Mouse (Mus musculus) megakaryocyte progenitor cell, adult 5-6 weeks (primary cell): ENCODE data around the gene Aff3. TPM values are rescaled to one million over a fixed set of nuclear protein-coding genes. Genes with fewer than 3 reads are reported as not detected.
A peak's percentile ranks its signal among the peaks of the same experiment; 100 is the strongest.

Experiments used
- ATAC-seq: replicated peaks from 2 replicates; pipeline ENCODE4 v1.8.0; 2016; ENCODE audit warnings: mild to moderate bottlenecking, moderate TSS enrichment, inconsistent platforms; ENCODE audit not compliant: poor library complexity
- total RNA-seq, 2 experiments: library from RNA; stranded (forward) in 1 of 2; stranded (reverse) in 1 of 2; fragments of 157-497, 149-512 nt in 1 of 2; fragments of 200-1000 nt in 1 of 2; gene quantifications; 2 replicates each; pipeline versions ENCODE4 v1.2.3 to v1.2.4; 2015 to 2017

Aff3 gene
- total RNA-seq, 2 experiments from 2014 or later, result 11.8 to 26.9 TPM

DNA sequence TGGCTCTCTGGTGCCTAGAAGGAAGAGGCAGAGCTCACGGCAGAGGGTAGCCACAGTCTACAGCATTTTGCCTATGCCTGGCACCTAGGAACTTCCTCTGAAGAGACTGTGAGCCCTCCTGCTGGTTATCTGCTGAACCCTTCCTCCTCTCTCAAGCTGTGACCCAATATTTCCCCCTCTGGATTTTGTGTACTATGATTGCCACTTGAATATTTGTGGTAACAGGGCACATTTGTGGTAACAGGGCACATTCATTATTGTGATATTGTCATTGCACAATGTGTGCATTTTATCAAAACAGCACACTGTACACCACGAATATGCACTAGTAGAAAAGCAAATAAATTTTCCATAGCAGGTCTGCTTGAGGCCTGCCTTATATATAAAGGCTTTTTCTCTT, 223.0 kb downstream of the Aff3 start:
- ATAC-seq, result peak; percentile 53

DNA sequence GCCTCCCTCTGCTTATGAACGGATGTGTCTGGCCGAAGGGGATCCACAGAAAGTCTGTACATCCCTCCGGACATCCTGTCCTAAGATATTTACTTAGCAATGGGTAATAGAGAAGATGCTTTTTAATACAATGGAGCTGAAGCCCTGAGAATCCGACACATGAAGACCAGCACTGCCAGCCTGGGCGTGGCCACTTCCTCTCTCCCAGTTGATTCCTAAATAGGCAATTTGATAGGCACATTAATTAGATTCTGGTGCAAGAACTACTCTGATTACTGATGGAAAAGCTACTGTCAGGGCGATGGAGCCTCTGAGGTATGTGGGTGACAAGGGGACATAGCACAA, 224.3 kb downstream of the Aff3 start:
- no peak for ATAC-seq

DNA sequence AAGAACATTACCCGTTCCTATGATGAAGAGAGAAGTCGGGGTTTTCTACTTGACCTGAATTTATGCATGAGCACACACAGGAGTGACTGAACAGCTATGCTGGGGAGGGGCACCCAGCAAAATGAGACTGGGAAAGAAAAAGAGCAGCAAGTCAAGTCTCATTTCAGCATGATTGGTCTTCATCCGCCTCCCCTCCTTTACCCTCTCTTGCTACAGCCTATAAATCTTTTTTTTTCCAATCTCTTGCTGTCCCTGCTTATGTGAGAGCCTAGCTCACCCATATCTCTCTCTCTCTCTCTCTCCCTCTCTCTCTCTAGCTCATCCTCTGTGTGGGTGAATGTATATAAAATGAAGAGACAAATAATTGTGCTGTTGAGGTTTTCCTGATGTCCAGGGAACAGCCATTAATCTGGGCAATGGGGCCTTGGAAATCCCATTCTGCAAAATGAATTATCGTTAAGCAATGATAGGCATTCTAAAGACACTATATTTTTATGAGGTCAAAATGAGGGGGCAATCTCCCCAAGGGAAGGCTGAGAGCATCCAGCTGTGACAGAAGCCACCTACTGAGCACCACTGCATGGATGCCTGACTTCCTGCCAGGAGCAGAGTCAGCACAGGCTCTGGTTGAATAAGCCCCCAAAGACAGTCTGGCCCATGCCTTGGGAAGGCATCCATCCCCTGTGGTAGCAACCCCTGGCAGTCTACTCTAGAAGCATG, 224.8 kb downstream of the Aff3 start:
- no peak for ATAC-seq

DNA sequence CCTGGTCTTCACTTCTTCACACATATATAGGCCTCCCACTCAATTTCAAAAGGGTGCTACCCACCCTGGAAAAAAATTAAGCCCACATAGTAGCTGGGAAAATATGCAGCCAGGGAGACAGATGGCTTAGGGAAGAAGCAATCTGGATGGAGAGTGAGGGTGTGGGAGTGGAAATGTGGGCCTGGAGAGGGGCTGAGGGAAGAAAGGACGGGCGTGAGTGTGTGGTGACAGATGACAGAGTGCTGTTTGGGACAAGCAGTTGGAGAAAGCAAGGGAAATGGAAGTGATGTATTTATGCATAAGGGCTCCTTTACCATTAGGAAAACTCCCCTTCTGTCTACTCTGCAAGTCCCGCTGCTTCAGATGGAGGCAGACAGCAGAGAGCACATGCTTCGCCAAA, 226.3 kb downstream of the Aff3 start:
- no peak for ATAC-seq

DNA sequence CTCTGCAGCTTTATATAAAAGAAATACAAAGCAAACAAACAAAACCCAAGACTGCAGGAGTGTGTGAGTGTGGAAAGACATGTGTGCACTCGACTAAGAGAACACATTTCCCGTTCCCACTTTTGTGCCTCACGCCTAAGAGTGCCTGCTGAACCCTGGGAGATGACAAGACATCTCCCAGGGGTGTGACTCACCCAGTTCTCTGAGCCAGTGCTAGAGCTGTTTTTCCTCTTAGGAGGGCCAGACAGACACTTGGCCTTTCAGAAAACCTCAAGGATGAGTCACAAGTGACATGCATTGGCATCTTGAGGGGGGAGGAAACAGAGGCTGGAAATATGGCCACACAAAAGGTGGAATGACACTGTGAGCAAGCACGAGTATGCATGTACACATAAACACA, 227.1 kb downstream of the Aff3 start:
- ATAC-seq, result no peak

DNA sequence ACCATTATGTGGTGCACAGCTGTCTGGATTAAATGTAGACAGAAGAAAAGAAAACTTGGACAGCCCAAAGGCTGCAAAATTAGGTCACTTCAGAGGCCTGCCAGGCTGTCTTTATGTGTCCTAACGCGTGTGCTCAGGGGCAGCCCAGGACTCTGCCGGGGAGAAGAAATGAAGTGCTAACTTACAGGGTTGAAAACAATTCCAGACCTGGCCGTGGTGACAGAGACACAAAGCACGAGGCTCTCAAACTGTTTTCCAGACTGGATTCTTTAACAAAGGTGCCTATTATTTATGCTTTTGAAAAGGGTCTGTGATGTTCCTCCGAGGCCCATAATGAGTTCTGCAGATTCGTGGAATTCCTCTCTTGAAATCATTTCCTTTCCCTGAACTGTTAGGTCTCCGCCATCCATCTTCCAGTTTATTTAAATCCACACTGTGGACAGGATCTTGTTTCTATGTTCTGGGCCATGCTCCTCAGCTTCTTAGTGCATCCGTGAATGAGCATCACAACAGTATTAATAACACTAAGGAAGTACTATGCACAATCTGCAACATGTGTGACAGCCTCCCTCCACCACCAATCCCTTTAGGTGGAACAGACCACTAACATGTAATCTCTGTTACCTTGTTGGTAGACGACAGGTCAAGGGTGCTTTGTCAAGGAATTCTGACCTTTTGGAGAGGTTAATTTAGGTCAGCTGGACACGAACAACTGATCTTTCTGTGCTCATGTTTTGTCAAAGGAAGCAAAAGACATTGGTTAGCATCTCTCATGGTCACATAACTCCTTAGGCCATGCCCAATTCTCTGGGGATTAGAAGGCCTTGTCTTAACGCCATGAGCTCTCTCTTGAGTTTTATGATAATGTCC, 228.0 kb downstream of the Aff3 start:
- no peak for ATAC-seq

DNA sequence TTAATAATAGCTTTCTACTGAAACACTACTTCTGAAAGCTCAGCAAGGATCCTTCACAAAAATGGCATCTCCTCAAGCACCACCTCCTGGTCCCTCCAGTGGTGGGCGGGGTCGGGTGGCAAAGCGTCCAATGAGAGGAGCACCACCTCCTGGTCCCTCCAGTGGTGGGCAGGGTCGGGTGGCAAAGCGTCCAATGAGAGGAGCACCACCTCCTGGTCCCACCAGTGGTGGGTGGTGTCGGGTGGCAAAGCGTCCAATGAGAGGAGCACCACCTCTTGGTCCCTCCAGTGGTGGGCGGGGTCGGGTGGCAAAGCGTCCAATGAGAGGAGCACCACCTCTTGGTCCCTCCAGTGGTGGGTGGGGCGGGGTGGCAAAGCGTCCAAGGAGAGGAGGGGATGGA, 234.4 kb downstream of the Aff3 start:
- ATAC-seq, result peak; percentile 23; the same call in 1 of the 2 replicates

DNA sequence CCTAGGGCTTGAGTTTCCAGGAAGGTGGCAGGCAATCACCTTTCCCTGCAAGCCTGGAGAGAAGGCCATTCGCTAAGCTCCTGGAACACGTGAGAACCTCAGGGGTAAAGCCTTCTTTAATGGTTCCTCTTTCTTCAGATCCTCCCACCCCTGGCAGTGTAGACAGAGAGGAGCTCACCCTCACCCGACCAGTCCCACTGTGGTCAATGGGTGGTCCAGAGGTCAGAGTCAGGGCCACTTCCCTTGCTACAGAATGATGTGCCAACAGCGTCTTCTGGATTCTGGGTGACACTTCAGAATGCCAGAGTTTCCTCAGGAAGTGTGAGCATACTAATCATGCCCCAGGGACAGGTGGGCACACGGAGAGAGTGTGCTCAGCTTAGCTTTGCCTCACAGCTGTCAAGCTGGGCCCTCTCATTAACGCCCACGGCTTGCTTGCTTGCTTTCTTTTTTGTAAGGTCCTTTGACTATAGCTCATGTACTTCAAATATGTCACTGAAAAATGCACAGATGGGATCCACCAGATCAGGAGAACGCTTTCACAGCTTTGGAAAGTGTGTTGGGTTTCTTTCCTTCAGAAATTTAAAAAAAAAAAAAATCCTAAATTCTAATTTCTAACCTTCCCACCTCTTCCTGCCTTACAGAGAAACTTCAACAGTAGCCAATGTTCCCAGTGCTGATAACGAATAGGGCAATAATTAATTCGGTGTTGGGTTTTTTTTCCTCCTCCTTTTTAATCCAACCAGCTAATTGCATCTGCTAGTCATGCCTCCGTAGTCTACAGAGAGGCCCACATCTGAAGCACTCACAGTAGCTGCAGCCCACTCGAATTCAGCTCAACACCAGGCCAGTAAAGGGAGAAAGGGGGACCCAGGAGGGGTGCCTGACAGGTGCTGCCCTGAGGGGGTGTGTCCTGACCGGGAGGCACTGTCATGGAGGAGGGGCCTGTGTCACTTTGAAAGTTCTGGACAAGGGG, 235.8 kb downstream of the Aff3 start:
- ATAC-seq, result peak; percentile 78

DNA sequence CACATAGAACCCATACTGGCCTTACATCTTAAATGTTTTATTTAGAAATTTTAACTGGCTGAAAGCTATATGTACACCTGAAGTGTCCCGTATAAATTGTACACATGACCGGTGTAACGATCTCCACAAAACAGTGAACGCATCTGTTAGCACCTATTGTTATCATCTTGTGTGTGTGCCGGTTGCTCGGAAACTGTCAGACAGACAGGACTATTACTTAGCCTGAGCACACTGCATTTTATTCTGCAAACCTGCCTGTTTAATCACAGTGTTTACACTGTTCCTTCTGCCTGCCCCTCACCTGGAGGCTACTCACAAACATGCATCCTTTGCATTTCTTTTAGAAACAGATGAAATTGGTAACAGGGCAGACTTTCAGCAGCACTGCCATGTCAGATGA, 241.8 kb downstream of the Aff3 start:
- no peak for ATAC-seq

DNA sequence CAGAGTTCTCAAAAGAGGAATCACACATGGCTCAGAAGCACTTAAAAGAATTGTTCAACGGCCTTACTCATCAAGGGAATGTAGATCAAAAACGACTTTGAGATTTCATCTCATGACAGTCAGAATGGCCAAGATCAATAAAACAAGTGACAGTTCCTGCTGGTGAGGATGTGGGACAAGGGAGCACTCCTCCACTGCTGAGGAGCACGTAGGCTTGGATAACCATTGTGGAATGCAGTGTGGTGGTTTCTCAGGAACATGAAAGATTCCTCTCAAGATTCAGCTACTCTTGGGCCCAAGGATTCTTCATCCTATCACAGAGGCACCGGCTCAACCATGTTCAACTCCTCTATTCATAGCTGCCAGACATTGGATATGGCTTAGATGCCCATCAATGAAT, 245.4 kb downstream of the Aff3 start:
- no peak for ATAC-seq

DNA sequence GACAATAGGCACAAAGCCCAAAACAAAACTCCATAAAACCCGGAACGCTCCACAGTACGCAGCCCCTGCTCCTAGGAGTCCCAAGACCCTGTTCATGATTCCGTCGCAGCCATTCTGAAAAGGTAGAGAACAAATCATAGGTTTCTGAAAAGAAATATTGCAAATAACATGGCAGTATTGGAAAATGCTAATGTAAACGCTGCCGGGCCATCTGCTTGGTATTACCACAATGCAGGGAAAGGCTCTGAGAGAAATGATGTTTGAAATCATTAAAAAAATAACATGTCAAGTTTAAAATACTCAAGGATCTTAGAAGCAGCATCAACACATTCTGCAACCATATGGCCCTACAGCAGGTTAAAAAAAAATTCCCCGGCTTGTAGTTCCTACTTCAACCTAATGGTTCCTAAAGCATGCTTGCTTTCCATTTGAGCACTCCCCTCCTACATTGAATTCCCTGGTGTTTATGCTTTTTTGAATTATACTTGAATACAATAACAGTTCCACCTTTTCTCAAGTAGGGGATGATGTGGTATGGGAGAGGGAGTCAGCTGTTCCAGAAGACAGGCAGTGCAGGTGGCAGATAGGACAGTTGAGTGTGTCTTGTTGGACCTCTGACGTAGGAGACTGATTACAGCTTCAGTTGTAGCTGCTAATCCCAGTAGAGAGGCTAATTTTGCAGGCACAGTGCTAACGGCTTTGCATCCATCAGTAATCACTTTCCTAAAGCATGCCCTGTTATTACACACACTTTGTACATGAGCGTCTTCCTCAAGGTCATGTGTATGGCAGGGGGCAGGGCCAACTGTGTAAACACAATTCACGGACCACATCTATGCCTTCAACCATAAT, 246.3 kb downstream of the Aff3 start:
- no peak for ATAC-seq

DNA sequence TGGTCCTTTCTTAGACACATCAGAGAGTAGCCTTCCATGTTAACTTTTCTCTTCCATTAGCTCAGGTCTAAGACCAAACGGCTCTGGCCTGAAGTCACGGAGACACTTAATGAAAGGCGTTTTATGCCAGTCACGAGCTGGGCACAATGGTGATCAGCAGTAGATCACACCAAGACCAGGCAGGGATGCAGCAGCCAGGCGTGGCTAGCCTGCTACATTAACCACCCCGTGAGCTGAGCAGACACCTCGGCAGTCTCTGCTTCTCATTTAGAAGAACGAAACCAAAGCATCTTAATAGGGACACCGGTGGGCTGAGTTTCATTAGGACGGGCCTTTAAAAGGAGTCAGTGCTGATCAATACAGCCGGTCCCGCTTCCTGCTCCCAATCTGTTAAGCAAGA, 247.6 kb downstream of the Aff3 start:
- ATAC-seq, result no peak

DNA sequence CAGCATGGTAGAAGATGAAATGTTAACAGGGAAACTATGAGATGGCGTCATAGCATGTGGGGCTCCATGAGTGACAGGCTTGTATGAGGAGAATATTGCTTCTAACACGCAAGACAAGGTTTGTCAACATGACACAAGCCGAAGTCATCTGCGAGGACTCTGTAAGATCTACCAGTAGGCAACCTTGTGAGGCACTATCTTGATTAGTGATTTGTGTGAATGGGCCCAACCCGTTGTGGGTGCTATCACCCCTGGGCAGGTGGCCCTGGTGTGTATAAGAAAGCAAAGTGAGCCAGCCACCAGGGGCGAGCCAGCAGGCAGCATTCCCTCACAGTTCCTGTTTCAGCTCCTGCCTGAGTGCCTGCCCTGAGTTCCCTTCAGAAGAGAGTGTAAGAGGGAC, 249.2 kb downstream of the Aff3 start:
- ATAC-seq, result peak; percentile 44

DNA sequence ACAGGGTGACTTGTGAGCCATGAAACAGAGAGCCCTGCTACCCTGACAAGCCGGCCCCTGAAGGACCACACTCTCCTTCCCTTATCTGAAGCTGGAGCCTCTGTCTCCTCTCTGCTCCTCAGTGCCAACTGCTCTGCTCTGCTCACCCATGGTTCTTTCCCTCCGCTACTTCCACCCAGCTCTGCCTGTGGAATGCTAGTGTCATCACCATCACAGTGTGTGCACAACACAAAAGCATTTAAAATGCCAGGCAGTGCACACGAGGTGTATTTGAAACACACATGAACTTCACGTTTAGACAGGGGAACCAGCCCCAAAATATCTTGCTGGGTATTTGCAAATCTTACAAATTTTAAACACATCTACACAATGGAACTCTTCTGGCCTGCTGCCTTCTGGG, 253.6 kb downstream of the Aff3 start:
- no peak for ATAC-seq

DNA sequence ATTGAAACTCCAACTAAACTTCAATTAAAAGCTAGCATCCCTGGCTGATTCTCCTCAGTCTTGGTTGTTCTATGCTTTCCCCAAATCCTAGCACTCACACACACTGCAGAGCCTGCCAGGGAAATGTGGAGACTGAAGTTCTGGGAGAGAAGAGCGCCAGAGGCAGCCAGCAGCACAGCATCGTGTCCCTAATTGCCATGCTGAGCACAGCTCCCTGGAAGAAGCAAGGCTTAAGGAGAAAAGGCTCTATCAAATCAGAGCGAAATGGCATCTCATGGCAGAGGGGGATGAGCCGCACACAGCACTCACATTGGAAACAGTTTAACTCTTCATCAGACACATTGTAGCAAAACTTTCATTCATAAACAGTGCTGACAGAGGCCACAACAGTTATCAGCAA, 254.3 kb downstream of the Aff3 start:
- ATAC-seq, result no peak

DNA sequence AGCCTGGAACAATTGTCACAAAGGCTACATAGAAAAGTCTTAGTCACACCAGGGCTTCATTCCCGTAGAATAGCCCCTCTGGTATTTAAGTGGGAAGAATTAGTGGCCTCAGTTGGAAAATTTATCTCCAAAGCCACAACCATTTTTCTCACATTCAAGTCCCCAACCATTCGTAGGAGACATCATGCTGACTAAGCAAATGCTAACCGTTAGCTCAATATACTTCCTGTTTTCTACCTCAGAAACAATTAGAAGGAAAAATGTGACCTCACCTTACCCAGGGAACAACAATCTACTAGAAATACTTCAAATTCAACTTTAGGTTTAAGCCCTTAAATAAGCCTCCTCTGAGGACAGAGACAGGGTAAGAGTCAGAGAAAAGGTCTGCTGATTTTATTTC, 256.5 kb downstream of the Aff3 start:
- ATAC-seq, result no peak

DNA sequence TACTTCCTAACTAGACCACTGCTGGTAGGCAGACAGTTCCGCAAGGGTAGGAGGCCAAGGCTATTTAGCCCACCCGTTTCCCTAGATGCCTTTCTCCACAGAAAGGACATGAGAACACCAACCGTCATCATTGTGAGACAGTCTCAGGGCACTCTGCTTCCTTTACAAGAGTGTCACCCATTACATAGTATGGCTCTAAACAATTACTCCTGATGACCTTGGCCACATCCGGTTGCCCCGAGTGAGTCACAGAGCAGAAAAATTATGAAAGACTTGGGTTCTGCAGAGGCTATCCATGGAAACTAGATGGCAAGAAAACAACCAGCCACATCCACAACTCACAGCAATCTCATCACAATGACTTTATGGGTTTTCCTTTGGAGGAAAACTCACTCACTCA, 261.0 kb downstream of the Aff3 start:
- ATAC-seq, result no peak

DNA sequence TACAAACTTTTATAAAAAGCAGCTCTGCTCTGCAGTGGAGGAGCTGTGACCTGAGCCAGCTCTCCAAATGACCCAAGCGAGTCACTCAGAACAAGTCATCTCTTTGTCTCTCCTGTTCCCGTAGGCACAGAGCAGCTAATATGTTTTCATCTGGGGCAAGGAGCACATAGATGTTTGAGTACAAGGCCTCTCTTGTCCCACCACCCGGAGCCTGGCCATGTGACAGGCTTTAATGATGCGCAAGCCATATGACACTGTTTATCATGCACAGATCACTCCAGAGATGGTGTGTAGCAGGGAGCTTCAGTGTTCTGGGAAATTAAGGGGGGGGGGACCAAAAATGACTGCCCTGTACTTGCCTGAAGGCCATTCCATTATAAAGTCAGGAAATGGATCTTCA, 262.9 kb downstream of the Aff3 start:
- no peak for ATAC-seq

DNA sequence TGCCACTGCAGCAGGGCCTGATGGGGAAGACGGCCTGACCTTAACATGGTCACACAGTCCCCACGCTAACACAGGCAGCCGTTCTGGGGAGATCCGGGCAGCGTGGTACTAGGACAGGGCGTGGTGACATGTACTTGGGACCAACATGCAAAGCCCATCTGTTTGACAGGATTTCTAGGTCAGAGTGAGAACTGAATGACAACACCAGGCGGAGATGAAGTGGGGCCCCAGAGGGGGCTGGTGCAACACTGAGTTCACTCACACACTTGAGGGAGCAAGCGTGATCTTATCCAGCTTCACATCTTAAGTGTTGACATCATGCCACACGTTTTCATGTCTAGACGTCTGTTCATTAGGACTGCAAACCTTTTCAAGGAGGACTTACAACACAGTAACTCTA, 265.5 kb downstream of the Aff3 start:
- no peak for ATAC-seq

DNA sequence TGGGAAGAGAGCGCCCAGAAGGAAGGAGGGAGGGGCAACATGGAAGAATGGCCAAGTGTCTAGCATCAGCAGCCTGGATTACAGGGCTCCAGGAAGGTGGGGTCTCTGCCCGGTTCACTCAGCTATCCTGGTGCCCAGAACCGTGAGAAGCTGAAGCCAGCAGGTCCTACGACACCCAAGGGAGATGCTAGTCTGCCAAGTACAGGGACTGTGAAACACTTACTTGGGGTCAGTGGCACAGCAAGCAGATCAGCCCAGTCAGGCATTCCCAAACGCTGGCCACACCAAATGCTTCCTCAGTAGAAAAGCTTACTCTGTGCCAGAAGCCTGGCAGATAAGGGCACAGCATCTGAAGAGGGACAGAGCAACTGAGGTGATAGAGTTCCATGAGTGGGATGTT, 266.2 kb downstream of the Aff3 start:
- ATAC-seq, result no peak
